Mouse (Mus musculus): ENCODE measurements around the gene Ppil4. TPM values are rescaled to one million over a fixed set of nuclear protein-coding genes. Genes with fewer than 3 reads are reported as not detected.
A peak's percentile ranks its signal among the peaks of the same experiment; 100 is the strongest.

The Ppil4 gene
- polyA plus RNA-seq, 3 experiments from 2014 or later, result 73.7 to 85.7 (median 82.6) TPM

GRCm38 (mm10) chr10:7825281-7825665 is 32.6 kb downstream of the Ppil4 start:
- no peak for ATAC-seq

GRCm38 (mm10) chr10:7826106-7826505 is 33.4 kb downstream of the Ppil4 start:
- peak; percentile 44 for ATAC-seq

- peak; percentile 85 for ATAC-seq
Measured at GRCm38 (mm10) chr10:7832171-7832676, 39.5 kb downstream of the Ppil4 start, which contains the start of gene Zc3h12d. Zc3h12d (plus strand) TSS chr10:7832470.

- ATAC-seq, result no peak
Measured at GRCm38 (mm10) chr10:7833377-7834165, 40.9 kb downstream of the Ppil4 start.

- ATAC-seq, result no peak
Measured at GRCm38 (mm10) chr10:7834671-7835225, 42.1 kb downstream of the Ppil4 start.

- ATAC-seq, result no peak
Measured at GRCm38 (mm10) chr10:7836902-7837301, 44.2 kb downstream of the Ppil4 start.

- ATAC-seq, result no peak
Measured at GRCm38 (mm10) chr10:7837446-7837845, 44.8 kb downstream of the Ppil4 start.

- peak; percentile 2 for ATAC-seq
Measured at GRCm38 (mm10) chr10:7838036-7838435, 45.3 kb downstream of the Ppil4 start.

- peak; percentile 15 for ATAC-seq
Measured at GRCm38 (mm10) chr10:7838874-7839421, 46.3 kb downstream of the Ppil4 start.

- ATAC-seq, result peak; percentile 51
Measured at GRCm38 (mm10) chr10:7839551-7840352, 47.1 kb downstream of the Ppil4 start.

GRCm38 (mm10) chr10:7840353-7840733 is 47.7 kb downstream of the Ppil4 start:
- no peak for ATAC-seq

- no peak for ATAC-seq
Measured at GRCm38 (mm10) chr10:7840785-7841184, 48.1 kb downstream of the Ppil4 start.

- ATAC-seq, result no peak
Measured at GRCm38 (mm10) chr10:7841571-7842080, 48.9 kb downstream of the Ppil4 start.

- ATAC-seq, result peak; percentile 14
Measured at GRCm38 (mm10) chr10:7843181-7843580, 50.5 kb downstream of the Ppil4 start.

- ATAC-seq, result peak; percentile 26
Measured at GRCm38 (mm10) chr10:7844161-7844560, 51.5 kb downstream of the Ppil4 start.

GRCm38 (mm10) chr10:7845136-7845535 is 52.4 kb downstream of the Ppil4 start:
- no peak for ATAC-seq

GRCm38 (mm10) chr10:7845991-7846390 is 53.3 kb downstream of the Ppil4 start:
- peak; percentile 16 for ATAC-seq

- peak; percentile 22 for ATAC-seq
Measured at GRCm38 (mm10) chr10:7847166-7847605, 54.5 kb downstream of the Ppil4 start.

- no peak for ATAC-seq
Measured at GRCm38 (mm10) chr10:7851891-7852290, 59.2 kb downstream of the Ppil4 start.

GRCm38 (mm10) chr10:7860494-7860893 is 67.8 kb downstream of the Ppil4 start:
- ATAC-seq, result no peak

- no peak for ATAC-seq
Measured at GRCm38 (mm10) chr10:7861259-7861936, 68.7 kb downstream of the Ppil4 start.

Data from inflammation-experienced regulatory T-cells, adult 6 months (primary cell).